Mouse (Mus musculus): Measurements from ENCODE around the gene C9orf72.

- no peak for TF ChIP-seq CTCF (IDR thresholded peaks at IDR 0.05; ENCODE audit: low read depth, low read length)
- no peak for TF ChIP-seq POLR2A (IDR thresholded peaks at IDR 0.05; ENCODE audit: insufficient read depth, low read length)
- TF ChIP-seq EP300 (IDR thresholded peaks at IDR 0.05; ENCODE audit: insufficient read depth, low read depth, low read length): no peak
Observed at GRCm38 (mm10) chr4:35187617-35188326, 38.2 kb downstream of the C9orf72 start.

Data from ES-Bruce4 (cell line).